Mouse (Mus musculus): ENCODE data around the gene Tmem50a.

Gene Tmem50a

DNA sequence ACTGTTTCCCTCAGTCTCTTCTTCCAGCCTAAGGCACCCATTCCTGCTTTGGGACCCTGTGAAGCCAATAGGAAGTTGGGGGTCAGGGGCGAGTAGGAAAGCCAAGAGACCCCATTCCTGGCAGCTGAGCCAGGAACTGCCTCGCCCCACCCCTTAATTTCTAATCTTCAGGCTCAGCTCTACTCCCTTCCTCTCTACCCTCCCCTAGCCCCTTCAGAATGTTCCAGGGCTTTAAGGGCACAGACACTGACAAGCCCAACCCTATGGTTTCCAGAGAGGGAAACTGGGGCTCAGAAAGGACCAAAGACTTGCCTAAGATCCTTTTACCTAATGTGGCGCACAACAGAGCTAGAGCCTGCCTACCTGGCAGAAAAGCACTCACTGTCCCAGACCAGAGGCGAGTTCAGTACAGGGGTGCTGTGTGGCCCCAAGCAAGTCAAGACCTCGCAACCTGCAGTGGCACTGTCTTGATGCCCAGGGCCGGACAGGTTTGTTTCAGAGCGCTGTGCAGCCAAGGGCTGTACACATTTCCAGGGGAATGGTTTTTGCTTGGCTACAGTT, 44.9 kb downstream of the Tmem50a start:
- DNase-seq = no peak

DNA sequence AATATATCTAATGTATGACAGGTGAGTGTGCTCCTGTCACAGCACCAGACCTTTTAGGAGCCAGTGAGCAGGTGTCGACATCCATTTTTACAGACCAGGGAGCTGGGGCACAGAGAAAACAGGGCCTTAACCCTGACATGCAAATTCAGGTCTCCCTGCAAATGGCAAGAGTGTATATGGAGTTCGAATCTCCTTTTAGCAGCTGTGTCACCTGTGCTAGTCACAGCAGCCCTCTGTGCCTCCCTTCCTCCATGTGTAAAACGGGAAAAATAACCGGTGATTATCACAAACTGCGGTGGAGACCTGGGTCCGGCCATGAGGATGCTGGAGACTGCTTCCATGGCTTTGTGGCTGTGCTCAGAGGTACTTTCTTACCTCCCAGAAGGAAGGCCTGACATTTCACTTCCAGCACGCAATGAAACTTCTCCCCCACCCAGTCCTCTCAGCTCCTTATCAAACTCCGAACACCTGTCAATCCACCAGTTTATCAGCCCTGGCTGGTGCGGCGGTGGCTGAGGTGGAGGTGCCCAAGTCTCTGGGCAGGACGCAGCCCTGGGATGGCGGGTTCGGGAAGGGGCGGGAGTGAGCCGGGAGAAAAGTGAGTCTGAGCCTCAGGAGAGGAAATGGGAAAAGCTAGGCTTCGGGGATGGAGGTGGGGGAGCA, 45.6 kb downstream of the Tmem50a start:
- DNase-seq = no peak

DNA sequence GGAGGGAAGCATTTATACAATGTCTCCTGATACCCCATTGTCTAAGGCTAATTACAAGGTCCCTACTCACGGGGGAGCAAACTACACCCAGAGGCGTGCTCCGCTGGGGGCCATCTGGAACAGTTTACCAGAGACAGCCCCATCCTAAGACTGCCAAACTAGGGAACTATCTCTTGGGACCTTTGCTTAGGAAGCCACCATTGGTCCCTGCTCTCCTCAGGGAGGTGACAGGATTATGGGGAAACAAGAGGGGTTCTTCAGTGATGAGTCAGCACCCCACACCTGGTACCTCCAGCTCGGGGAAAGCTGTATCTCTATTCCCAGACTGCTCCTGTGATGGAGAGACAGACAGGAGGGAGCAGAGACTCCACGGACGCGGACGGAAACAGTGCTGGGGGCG, 46.3 kb downstream of the Tmem50a start:
- DNase-seq = no peak

DNA sequence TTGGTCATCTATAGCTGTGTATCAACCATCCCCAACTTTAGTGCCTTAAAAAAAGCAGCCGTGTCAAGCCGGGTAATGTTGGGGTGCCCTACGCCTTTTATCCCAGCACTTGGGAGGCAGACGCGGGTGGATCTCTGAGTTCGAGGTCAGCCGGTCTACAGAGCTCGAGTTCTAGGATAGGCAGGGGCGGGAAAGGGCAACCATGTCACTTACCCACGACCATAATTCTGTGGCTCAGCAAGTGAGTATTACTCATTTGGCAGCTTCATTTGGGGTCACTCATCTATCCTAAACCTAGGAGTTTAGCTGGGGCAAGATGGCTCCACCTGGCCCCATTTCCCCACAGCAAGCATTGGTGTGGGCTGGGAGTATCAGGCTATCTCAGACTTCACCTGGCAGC, 46.8 kb downstream of the Tmem50a start:
- DNase-seq = no peak

DNA sequence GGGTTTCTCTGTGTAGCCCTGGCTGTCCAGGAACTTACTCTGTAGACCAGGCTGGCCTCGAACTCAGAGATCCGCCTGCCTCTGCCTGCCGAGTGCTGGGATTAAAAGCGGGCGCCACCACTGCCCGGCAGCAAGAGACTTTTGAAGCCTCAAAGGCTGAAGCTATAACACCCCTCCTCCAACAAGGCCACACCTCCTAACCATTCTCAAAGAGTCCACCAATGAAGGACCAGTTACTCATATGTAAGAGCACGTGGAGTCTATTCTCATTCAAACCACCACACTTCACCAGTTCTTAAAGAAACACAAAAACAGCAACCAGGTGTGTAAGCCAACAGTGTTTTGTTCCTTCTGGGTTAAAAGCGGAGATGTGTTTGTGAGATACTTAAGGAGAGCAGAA, 47.2 kb downstream of the Tmem50a start:
- no peak for DNase-seq

DNA sequence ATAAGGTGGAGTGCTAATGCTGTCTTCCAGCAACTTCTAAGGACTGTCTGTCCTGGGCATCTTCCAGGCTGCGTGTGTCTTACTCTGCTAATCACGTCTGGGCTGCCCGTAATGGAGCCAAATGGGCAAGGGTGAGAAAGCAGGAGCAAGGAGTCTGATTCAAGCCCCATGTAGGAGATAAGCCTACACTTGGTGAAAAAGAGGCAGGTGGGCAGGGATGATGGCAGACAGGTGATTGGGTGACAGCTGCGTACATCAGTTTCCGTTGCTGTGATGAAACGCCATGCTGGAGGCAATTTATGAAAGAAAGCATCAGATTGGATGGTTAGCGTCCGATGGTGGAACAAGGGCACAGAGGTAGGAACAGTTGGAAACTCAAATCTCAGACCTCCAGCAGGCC, 47.6 kb downstream of the Tmem50a start:
- no peak for DNase-seq

DNA sequence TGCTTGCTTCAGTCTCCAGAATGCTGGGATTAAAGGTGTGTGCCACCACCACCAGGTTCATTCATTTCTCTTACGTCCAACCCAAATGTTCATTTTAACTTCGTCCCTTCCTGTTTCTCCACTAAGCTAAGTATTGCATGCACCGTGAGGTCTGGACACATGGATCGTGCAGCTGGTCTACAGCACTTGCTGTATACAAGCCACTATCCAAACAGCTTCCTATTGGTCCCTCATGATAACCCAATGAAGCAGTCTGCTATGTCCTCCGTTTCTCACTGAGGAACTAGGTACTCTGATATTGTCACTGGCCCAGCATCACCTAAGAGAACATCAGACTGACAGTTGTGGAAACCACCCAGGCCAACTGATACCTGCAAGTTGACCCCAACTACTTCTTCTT, 49.0 kb downstream of the Tmem50a start:
- no peak for DNase-seq

DNA sequence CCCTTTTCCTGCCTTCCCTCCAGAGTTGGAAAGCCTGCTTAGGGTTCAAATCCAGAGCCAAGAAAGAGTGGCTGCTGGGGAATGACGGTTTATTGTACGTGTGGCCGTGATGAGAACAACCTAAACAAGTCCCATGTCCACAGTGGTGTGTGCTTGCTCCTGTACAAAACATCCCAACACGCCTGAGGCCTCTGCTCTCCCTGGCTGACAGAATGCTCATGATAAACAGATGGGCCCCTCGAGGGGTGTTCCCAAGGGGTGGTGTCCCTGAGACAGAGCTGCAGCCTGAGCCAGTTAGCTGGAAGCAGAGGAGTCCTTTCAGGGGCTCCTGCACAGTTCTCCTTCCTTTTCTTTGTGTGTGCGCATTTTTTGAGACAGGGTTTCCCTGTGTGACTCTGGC, 49.5 kb downstream of the Tmem50a start:
- no peak for DNase-seq

DNA sequence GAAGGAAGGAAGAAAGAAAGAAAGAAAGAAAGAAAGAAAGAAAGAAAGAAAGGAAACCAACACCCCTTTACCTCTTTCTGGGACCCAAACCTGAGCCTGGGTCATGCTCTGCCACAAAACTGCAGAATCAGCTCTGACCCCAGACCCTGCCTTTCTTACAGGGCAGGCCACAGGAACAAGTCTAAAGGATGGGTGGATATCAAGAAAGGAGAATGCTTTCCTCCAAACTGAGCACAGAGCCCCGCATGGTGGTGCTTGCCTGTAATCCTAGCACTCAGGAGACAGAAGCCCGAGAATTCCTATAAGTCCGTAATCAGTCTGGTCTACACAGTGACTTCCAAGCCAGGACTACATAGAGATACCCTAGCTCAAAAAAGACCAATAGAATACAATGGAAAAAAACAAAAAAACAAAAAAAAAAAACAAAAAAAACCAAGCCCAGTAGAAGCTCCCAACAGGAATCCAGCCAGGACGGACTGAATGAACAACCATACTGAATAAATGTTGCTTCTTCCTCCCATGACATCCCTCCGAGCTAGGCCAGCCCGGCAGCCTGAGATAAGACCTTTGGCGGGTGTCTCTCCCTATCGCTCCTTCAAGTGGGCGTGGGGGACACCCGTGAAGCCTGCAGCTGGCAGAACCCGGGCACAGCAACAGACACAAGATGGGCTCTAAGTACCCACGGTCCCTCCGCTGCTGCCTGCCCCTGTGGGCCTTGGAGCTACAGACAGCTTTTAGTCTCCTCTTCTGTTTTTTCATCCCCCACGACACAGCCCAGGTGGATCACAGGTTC, 50.7 kb downstream of the Tmem50a start, which contains the start of gene Rhd:
TSS of gene Rhd (plus strand) at position 600 of the 793 bp plus-strand sequence.
- DNase-seq = no peak

DNA sequence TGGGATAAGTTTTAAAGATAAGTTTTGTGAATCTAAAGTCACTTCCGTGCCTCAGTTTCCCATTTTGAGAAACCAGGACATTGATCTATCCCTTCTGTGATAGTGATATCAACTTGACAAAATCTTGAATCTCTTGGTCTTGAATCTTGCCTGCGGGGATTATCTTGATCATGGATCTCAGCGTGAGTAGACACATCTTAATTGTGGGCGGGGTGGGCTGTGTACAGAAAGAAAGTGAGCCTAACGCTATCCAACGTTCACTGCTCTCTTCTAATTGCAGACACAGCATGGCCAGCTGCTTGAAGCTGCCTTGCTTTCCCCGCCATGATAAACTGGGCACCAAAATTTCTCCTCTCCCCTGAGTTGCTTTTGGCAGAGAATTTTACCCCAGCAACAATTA, 51.8 kb downstream of the Tmem50a start:
- DNase-seq = no peak

DNA sequence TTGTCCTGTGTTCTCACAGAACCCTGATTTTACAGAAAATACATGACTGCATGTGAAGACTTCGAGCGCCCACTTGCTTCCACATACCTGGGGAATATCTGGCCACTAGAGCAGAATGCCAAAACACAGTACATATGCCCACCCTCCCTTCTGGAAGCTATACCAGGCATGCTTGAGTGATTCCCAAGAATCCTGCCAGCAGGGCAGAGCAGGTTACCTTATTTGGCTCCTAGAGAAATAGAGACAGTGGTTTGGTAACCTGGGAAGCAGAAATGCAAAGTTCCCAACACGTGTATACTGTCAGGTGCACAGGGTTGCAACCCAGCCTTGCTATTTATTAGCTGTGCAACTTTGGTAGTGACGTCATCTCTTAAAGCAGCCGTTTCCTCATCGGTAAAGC, 52.9 kb downstream of the Tmem50a start:
- DNase-seq = no peak

DNA sequence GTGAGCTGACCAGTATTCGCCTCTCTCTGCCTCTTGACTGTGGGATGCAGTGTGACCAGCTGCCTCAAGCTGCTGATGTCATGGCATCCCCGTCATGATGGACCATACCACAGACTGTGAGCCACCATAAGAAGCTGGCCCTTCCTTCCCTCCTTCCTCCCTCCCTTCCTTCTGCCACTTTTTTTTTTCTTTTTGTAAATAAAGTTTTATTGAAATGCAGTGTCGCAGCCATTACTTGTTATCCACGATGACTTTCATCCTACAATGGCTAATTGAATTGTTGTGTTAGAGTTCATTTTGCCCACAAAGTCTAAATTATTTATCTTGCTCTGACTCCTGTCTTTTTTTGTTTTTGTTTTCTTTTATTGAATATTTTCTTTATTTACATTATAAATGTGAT, 56.3 kb downstream of the Tmem50a start:
- no peak for DNase-seq

DNA sequence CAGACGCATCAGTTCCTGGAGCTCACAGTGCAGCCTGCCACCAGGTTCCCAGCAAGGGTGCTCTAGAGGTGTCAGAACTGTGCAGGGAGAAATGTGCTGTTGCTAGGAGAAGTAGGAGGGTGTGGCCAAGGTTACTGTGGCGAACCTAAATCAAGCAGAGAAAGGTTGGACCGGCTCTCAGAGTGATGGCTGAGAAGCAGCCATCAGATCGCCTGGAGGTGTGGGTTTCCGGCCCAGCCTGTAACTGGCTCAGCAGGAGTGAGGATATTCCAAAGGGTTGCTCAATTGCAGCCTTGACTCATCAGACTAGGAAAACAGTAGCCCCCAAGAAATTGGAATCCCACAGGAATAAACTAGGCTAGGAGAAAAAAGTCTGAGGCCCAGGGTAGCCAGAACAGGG, 58.3 kb downstream of the Tmem50a start:
- DNase-seq = no peak

DNA sequence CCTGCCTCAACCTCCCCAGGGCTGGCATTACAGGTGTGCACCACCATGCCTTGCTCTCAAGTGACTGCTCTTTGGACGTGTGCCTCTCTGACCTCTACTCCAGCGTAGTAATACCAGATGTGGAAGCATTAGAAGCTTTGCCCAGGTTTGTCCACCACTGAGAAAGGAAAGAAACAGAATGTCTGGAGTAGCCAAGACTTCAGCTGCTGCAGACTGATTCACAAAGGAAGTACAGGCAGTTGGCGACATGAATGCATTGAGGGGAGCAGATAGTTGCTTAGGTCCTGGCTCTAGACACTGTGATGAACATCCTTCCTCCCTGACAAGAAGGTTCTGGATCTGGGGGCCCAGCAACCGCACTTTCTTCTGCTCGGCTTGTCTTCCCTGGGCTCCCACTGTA, 58.8 kb downstream of the Tmem50a start:
- no peak for DNase-seq

DNA sequence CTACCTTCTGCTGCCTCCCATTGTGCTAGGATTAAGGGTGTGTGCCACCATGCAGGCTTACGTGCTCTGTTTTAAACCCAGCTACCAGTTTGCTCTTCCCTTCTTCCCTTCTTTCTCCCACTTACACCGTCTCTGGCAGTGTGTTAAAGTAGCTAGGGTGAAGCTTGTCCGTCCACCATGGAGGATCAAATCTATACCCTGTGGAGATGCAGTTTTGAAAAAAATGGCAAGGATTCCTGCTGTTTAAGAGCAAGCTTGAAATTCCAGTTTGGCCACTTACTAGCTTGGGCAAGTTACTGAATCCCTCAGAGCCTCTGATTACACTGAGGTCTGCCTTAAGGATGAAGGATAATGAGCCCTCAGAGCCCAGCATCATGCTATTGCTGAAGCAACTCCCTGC, 59.5 kb downstream of the Tmem50a start:
- no peak for DNase-seq

DNA sequence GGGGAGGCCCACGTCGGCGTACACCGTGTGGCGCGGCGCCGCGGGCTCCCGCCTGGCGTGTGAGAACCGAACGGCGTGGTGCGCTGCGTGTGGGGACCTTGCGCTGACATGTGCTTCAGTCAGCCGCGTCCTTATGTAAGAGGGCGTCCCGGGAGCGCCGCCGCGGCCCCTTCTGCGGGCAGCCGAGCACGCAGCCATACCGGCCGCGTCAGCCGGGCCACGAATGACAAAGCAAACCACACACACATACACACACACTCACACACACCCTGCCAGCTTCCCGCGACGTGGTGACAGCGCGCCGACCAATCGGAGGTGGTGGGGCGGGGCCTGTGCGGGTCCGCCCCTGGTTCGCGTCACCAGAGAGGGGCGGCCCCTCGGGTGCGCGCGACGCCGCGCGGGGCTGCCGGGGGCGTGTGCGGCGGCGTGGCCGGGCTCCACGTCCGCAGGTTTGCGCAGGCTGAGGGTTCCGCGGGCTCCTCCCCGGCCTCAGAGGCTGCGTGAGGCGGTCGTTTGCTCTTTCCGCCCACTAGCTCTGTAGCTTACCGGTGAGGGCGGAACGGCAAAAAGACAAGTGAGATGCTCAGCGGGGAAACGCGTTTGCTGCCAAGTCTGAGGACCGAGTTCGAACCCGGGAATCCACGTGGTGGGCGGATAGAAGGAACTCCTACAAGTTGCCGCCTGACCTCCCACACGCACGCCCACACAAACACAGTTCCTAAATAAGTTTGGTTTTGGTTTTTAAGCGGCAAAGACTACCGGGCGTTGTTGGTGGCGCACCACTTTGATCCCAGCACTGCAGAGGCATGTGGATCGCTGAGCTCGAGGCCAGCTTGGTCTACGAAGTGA, 61.0 kb downstream of the Tmem50a start:
- peak; percentile 93 for DNase-seq

DNA sequence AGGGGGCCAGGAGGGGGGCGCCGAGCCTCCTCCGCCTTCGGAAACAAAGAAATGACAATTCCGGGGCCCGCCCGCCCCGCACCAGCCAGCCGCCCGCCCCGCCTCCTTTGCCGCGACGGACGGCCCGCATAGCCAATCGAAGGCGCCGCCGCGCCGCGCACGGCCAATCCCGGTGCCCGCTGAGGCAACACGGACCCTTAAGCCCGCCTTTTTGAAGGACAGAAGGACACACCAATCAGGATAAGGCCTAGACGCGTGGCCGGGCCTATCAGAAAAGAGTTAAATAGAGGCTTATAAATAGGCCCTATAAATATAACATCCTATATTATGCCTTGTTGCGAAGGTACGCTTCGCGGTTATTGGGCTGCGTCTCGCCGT, 61.6 kb downstream of the Tmem50a start, which contains the start of gene Maco1:
TSS of gene Maco1 (minus strand) at position 87 of the 378 bp plus-strand sequence.
- peak; percentile 99 for DNase-seq

DNA sequence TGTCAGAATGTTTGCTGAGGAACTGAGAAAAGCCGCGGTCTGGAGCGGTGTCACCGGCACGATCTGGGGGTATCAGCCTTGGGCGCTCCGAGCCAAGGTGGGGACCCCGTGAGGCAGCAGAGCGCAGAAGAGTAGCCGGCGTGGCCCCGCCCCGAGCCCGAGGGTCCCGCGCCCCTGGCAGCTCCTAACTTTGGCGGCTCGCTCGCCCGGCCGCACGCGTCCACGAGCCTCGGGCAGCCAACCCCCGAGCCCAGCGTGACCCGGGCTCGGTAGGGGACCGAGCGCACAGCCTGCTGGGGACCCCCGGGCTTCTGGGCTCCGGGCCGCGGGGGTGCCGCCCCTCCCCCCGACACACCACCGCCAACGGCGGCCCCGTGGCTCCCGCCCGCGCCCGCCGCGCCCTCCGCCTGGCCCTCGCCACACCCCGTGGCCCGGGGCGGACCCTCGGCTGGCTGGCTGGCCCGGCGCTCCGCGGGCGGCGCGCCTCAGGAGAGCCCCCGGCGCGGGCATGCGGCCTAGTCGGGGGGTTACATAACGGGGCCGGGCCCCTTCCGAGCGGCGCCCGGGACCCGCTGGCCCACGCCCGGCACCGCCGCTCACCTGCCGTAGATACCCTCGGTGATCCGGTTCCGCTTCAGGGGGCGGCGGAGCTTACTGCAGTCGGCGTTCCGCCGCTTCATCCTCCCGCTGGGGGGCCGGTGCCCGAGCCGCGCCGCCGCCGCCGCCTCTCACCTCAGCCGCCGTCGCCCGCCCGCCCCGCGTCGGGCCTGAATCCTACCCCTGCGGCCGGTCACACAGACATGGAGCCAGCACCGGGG, 62.2 kb downstream of the Tmem50a start:
- peak; percentile 54 for DNase-seq

DNA sequence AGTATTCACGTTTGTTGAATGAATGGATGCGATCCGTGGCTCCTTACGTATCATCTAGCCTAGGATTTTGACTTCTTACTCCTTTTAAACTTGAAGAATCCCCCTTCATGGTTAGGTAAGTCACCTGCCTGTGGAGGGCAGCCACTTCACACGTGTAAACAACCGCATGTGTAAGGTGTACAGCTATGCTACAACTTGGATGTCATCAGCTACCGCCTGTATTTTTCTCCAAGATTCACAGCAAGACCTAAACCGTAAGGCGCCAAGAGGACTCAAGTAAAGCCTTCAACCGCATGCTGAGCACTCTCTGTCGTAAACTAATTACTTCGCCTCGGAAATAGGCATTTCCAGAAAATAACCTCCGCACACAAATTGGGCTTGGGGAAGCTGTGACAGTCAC, 62.9 kb downstream of the Tmem50a start:
- DNase-seq = no peak

DNA sequence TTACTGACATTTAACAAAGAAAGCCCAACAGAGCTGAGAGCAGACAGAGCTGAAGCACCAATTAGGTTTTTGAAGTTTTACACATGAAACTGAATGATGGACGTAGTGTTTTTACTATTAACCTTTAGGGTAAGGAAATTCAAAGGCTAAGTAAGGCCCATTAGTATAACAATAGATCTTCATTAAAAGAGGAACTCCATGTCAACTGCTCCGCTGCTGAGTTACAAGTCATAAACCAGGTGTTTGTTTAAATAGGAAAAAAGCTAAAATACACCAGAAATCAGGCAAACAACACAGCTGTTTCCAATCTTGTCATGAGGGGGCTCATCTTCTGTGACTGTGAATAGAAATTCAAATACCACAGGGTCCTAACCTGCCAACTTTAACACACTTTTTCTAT, 63.6 kb downstream of the Tmem50a start:
- DNase-seq = no peak

DNA sequence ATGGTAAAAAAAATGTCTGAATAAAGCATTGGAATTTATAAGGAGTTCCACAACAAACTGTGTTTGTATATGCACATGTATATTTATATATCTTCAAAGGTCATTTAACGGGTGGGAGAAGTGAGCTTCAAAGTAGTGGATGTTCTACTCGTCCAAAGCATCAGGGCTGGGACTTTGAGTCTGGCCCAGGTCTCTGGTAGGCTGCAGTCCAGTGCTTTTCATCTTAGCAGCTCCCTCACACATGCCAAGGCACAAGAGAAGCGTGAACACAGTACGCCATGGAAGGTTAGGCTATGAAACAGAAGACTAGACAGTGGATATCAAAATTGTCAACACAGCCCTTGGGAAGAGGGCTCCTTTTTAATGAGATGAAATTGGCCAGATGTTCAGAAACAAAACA, 64.3 kb downstream of the Tmem50a start:
- no peak for DNase-seq
